Mouse (Mus musculus) neural tube, embryonic 15.5 days (tissue): ENCODE measurements around the gene Clptm1. TPM values are rescaled to one million over a fixed set of nuclear protein-coding genes. Genes with fewer than 3 reads are reported as not detected.

Source experiments
- ATAC-seq: fragments of 200-750 bp; cut with Nextera tagmentation; 2 replicates; pipeline ENCODE4 v1.8.0; 2017; ENCODE audit warnings: mild to moderate bottlenecking, moderate TSS enrichment, moderate library complexity; ENCODE audit not compliant: low FRiP score
- H3K27ac ChIP-seq: fragments of 300-500 bp; sonication (generic); replicated peaks from 2 replicates; pipeline ENCODE4 v1.5.1; 2015; ENCODE audit warnings: mild to moderate bottlenecking, inconsistent platforms
- H3K27me3 ChIP-seq: fragments of 300-500 bp; sonication (generic); replicated peaks from 2 replicates; pipeline ENCODE4 v1.6.1; 2015; ENCODE audit warnings: inconsistent platforms
- H3K36me3 ChIP-seq: fragments of 300-500 bp; sonication (generic); 2 replicates; pipeline ENCODE4 v1.6.1; 2015; ENCODE audit warnings: inconsistent platforms
- H3K4me1 ChIP-seq: fragments of 300-500 bp; sonication (generic); 2 replicates; pipeline ENCODE4 v1.6.1; 2015; ENCODE audit warnings: inconsistent platforms
- H3K4me2 ChIP-seq: fragments of 300-500 bp; sonication (generic); 2 replicates; pipeline ENCODE4 v1.6.1; 2015; ENCODE audit warnings: inconsistent platforms, mild to moderate bottlenecking, moderate library complexity
- H3K4me3 ChIP-seq: fragments of 300-500 bp; sonication (generic); replicated peaks from 2 replicates; pipeline ENCODE4 v1.5.1; 2015; ENCODE audit warnings: mild to moderate bottlenecking, inconsistent platforms
- H3K9ac ChIP-seq: fragments of 300-500 bp; sonication (generic); replicated peaks from 2 replicates; pipeline ENCODE4 v1.6.1; 2015; ENCODE audit warnings: mild to moderate bottlenecking, inconsistent platforms
- H3K9me3 ChIP-seq: fragments of 300-500 bp; sonication (generic); replicated peaks from 2 replicates; pipeline ENCODE4 v1.6.1; 2016; ENCODE audit warnings: inconsistent platforms
- whole genome bisulfite sequencing: fragments of 180-500 bp; shearing (Covaris S2); methylation state at CpG from one replicate; pipeline ENCODE4 v1.1.7; 2015; ENCODE audit warnings: mixed read lengths; 5-methylcytosine and 5-hydroxymethylcytosine counted together
- polyA plus RNA-seq: library from polyadenylated mRNA; unstranded; fragments of >200 nt; fragmentation: Nextera tagmentation; extraction: Ambion mirVana; gene quantifications from 2 replicates; pipeline ENCODE4 v1.2.1, GENCODE M21; 2015

The Clptm1 gene
- polyA plus RNA-seq, 1 experiment from 2014 or later, result 140 TPM

DNA sequence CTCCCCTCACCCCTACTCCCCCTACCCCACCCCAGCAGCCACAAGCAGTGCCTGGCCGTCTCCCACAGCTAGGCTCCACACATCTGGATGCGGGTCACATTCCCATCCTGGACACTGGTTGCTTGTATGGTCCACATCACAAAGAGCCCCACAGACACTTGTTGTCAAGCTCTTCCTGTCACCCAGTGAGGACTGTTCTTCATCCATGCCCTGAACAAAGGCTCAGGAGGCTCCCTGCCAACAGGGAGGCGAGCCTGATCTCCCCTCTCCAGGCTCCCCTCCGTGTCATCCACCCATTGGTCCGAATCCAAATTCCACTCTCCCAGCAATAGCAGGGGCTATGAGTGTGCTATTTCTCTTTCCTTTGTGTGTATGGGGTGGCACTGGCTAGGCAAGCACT is 64.3 kb downstream of the Clptm1 start:
- Histone ChIP-seq H3K4me1 (peaks cover 48% of the 10 kb centered on the region), H3K4me2 (no peak overlapping the region; the same call in 1 of the 2 replicates), H3K9me3 (no peaks in the 10 kb centered on the region), H3K27me3 (no peaks in the 10 kb centered on the region), H3K36me3 (peaks cover 46% of the 10 kb centered on the region), H3K4me3 (no peak overlapping the region), H3K27ac (peak overlapping the region; percentile 70), H3K9ac (no peak overlapping the region)
- peak; percentile 54 for ATAC-seq
- 44% methylated on average over 5 of the region's 5 CpGs for WGBS

- Histone ChIP-seq H3K27me3 (no peaks in the 10 kb centered on the region), H3K4me1 (no peaks in the 10 kb centered on the region; the same call in 1 of the 2 replicates), H3K36me3 (peaks cover 84% of the 10 kb centered on the region), H3K9ac (no peak overlapping the region), H3K9me3 (no peaks in the 10 kb centered on the region), H3K27ac (no peak overlapping the region), H3K4me3 (no peak overlapping the region), H3K4me2 (no peak overlapping the region)
- WGBS, result 92% methylated on average over 10 of the region's 10 CpGs
- no peak for ATAC-seq
Observed at GRCm38 (mm10) chr7:19593061-19593730, 71.6 kb downstream of the Clptm1 start.

- Histone ChIP-seq H3K4me2 (no peak overlapping the region), H3K9ac (no peak overlapping the region), H3K4me3 (no peak overlapping the region), H3K36me3 (peaks cover 94% of the 10 kb centered on the region), H3K9me3 (no peaks in the 10 kb centered on the region), H3K27me3 (no peaks in the 10 kb centered on the region), H3K27ac (no peak overlapping the region), H3K4me1 (no peaks in the 10 kb centered on the region)
- 63% methylated on average over 3 of the region's 3 CpGs for WGBS
- peak; percentile 36 for ATAC-seq
Observed at GRCm38 (mm10) chr7:19589917-19590316, 74.9 kb downstream of the Clptm1 start.

DNA sequence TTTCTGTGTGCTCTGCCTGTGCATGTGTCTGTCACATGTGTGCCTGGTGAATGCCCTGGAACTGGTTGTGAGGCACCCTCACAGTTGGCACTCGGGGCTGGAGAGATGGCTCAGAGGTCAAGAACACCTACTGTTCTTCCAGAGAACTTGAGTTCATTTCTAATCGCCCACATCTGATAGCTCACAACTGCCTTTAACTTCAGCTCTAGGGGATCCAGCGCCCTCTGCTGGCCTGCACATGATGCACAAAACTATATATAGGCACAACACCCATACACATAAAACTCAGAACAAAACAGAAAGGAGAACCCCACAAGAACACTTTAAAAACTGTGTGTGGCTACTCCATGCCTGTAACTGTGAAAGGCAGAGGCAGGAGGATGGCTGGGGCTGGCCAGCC is 75.6 kb downstream of the Clptm1 start:
- H3K9me3 ChIP-seq, result no peaks in the 10 kb centered on the region
- no peak overlapping the region for H3K4me2 ChIP-seq
- WGBS, result 52% methylated on average over 3 of the region's 3 CpGs
- ATAC-seq, result no peak
- H3K9ac ChIP-seq, result no peak overlapping the region
- H3K27ac ChIP-seq, result no peak overlapping the region
- no peaks in the 10 kb centered on the region for H3K27me3 ChIP-seq
- no peak overlapping the region for H3K4me3 ChIP-seq
- H3K36me3 ChIP-seq, result peaks cover 97% of the 10 kb centered on the region
- H3K4me1 ChIP-seq, result no peaks in the 10 kb centered on the region

- no peak overlapping the region for H3K4me2 ChIP-seq
- H3K27ac ChIP-seq, result no peak overlapping the region
- no peak for ATAC-seq
- WGBS, result 81% methylated on average over 43 of the region's 46 CpGs
- H3K4me1 ChIP-seq, result no peaks in the 10 kb centered on the region
- no peaks in the 10 kb centered on the region for H3K27me3 ChIP-seq
- H3K36me3 ChIP-seq, result peaks cover 94% of the 10 kb centered on the region
- no peaks in the 10 kb centered on the region for H3K9me3 ChIP-seq
- no peak overlapping the region for H3K4me3 ChIP-seq
- no peak overlapping the region for H3K9ac ChIP-seq
Observed at GRCm38 (mm10) chr7:19586269-19586668, 78.6 kb downstream of the Clptm1 start.

Other genes with a start within 250 kb of the Clptm1 start
- gene Mark4, start 206.2 kb downstream of the Clptm1 start, polyA plus RNA-seq, result 15.4 and 16.5 TPM in 2 replicates
- gene Exoc3l2, start 201.7 kb downstream of the Clptm1 start, polyA plus RNA-seq, result 1.5 and 1.8 TPM in 2 replicates
- gene Bloc1s3, start 156.7 kb downstream of the Clptm1 start, polyA plus RNA-seq, result 3.9 and 5.0 TPM in 2 replicates
- gene Trappc6a, start 156.6 kb downstream of the Clptm1 start, polyA plus RNA-seq, result 39.2 and 58.6 TPM in 2 replicates
- gene Nkpd1, start 147.2 kb downstream of the Clptm1 start, polyA plus RNA-seq, result 1.2 and 1.5 TPM in 2 replicates
- 41.0 and 42.3 TPM in 2 replicates for gene Ppp1r37, start 102.0 kb downstream of the Clptm1 start, polyA plus RNA-seq
- gene Zfp296, start 87.7 kb downstream of the Clptm1 start, polyA plus RNA-seq, result 0.23 and 0.61 TPM in 2 replicates
- 145 and 154 TPM in 2 replicates for gene Gemin7, start 87.4 kb downstream of the Clptm1 start, polyA plus RNA-seq
- gene Clasrp, start 60.5 kb downstream of the Clptm1 start, polyA plus RNA-seq, result 51.0 and 61.5 TPM in 2 replicates
- 9.6 and 12.8 TPM in 2 replicates for gene Relb, start 35.6 kb downstream of the Clptm1 start, polyA plus RNA-seq
- 1.8 TPM in 2 replicates for gene Apoc2, start 12.9 kb upstream of the Clptm1 start, polyA plus RNA-seq
- not detected in 2 replicates for gene Gm44805, start 16.4 kb upstream of the Clptm1 start, polyA plus RNA-seq
- gene Apoc4, start 16.4 kb upstream of the Clptm1 start, polyA plus RNA-seq, result 0.38 and 0.75 TPM in 2 replicates
- gene Apoc1, start 27.6 kb upstream of the Clptm1 start, polyA plus RNA-seq, result 6.5 and 7.3 TPM in 2 replicates
- 643 and 683 TPM in 2 replicates for gene Apoe, start 34.2 kb upstream of the Clptm1 start, polyA plus RNA-seq
- gene Tomm40, start 50.4 kb upstream of the Clptm1 start, polyA plus RNA-seq, result 155 and 171 TPM in 2 replicates
- 56.5 and 68.7 TPM in 2 replicates for gene Nectin2, start 85.5 kb upstream of the Clptm1 start, polyA plus RNA-seq
- 26.3 and 37.0 TPM in 2 replicates for gene Bcam, start 106.0 kb upstream of the Clptm1 start, polyA plus RNA-seq
- 0.69 and 2.2 TPM in 2 replicates for gene Cblc, start 131.8 kb upstream of the Clptm1 start, polyA plus RNA-seq
- 1.2 and 5.2 TPM in 2 replicates for gene Bcl3, start 157.7 kb upstream of the Clptm1 start, polyA plus RNA-seq
- 14.3 and 17.3 TPM in 2 replicates for gene Gm19345, start 187.0 kb upstream of the Clptm1 start, polyA plus RNA-seq
- 0.69 and 1.2 TPM in 2 replicates for gene Ceacam16, start 196.3 kb upstream of the Clptm1 start, polyA plus RNA-seq
- gene Ceacam19, start 222.9 kb upstream of the Clptm1 start, polyA plus RNA-seq, result not detected in 2 replicates